Mouse (Mus musculus): Measurements from ENCODE around the gene Adcy2.

Gene Adcy2

GRCm38 (mm10) chr13:68960513-68960912 is 38.8 kb downstream of the Adcy2 start:
- DNase-seq, result no peak

- DNase-seq, result peak; percentile 6 to 12
These were observed 39.9 kb downstream of the Adcy2 start for GRCm38 (mm10) chr13:68959406-68959805.

- DNase-seq, result no peak
These were observed 56.6 kb downstream of the Adcy2 start for GRCm38 (mm10) chr13:68942735-68943134.

GRCm38 (mm10) chr13:68941429-68941828 is 57.9 kb downstream of the Adcy2 start:
- no peak for DNase-seq

GRCm38 (mm10) chr13:68932283-68932647 is 67.1 kb downstream of the Adcy2 start:
- no peak for DNase-seq

GRCm38 (mm10) chr13:68931602-68932282 is 67.6 kb downstream of the Adcy2 start:
- no peak for DNase-seq

- no peak for DNase-seq
These were observed 70.9 kb downstream of the Adcy2 start for GRCm38 (mm10) chr13:68928469-68928868.

- no peak for DNase-seq
These were observed 85.6 kb downstream of the Adcy2 start for GRCm38 (mm10) chr13:68913666-68914288.

- DNase-seq, result no peak
These were observed 92.7 kb downstream of the Adcy2 start for GRCm38 (mm10) chr13:68906667-68907066.

GRCm38 (mm10) chr13:68902708-68903107 is 96.6 kb downstream of the Adcy2 start:
- no peak for DNase-seq

GRCm38 (mm10) chr13:68889929-68890593 is 109.3 kb downstream of the Adcy2 start:
- DNase-seq, result no peak

- no peak for DNase-seq
These were observed 130.6 kb downstream of the Adcy2 start for GRCm38 (mm10) chr13:68868776-68869175.

- no peak for DNase-seq
These were observed 131.2 kb downstream of the Adcy2 start for GRCm38 (mm10) chr13:68867940-68868655.

GRCm38 (mm10) chr13:68860036-68860435 is 139.3 kb downstream of the Adcy2 start:
- DNase-seq, result peak in 1 of 2 experiments; percentile 5

- no peak for DNase-seq
These were observed 151.1 kb downstream of the Adcy2 start for GRCm38 (mm10) chr13:68848265-68848664.

- DNase-seq, result no peak
These were observed 159.8 kb downstream of the Adcy2 start for GRCm38 (mm10) chr13:68839517-68839916.

GRCm38 (mm10) chr13:68836183-68836582 is 163.2 kb downstream of the Adcy2 start:
- no peak for DNase-seq

- DNase-seq, result no peak
These were observed 163.8 kb downstream of the Adcy2 start for GRCm38 (mm10) chr13:68835424-68836045.

- no peak for DNase-seq
These were observed 167.2 kb downstream of the Adcy2 start for GRCm38 (mm10) chr13:68832141-68832540.

- no peak for DNase-seq
These were observed 169.1 kb downstream of the Adcy2 start for GRCm38 (mm10) chr13:68830030-68830759.

- DNase-seq, result no peak
These were observed 170.9 kb downstream of the Adcy2 start for GRCm38 (mm10) chr13:68828441-68828840.

GRCm38 (mm10) chr13:68826461-68826860 is 172.9 kb downstream of the Adcy2 start:
- DNase-seq, result no peak

All from cerebellum, postnatal 25 days (tissue).